In the genomic region with DNA sequence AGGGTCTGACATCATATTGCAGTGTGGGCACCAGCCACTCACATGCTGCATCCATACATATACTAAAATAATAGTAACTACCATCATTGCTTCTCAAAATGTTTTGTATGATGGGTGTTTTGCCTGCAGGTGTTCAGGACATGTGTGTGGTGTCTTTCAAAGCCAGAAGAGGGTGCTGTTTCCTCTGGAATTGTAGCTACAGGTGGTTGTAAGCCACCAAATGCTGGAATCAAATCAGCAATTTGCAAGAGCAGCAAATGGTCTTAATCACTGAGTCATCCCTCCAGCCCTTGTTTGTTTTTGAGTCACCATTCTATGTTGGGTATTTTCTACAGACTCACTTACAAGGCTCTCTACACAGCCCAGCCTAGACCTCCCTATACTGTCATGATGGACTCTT, we compare ENCODE assay signal across 9 mouse cellular contexts. TPM values are rescaled to one million over a fixed set of nuclear protein-coding genes. Genes with fewer than 3 reads are reported as not detected.
DNase-seq lines count a peak whose midpoint lies in the region; ATAC-seq and TF ChIP-seq lines count a peak whose summit lies in the region.
"Had no signal": no experiment of that assay in that cellular context is flagged by ENCODE, and none has a peak within 500 bp of the region (broad histone marks: within the 10 kb centered on the region; RNA-seq: fewer than 3 reads in every experiment).

No protein-coding gene starts in this region.

- H3K9me3 ChIP-seq in forebrain, postnatal 0 days (ENCODE audit: low read length): no peaks in the 10 kb centered on the region
- H3K9me3 ChIP-seq in forebrain, embryonic 11.5 days (ENCODE audit: control insufficient read depth, low read length): no peaks in the 10 kb centered on the region
- H3K9me3 ChIP-seq: stomach, embryonic 15.5 days had no signal

- TF ChIP-seq CTCF in forebrain, postnatal 0 days (IDR thresholded peaks at IDR 0.05; ENCODE audit: low read depth): peak; percentile 50

- H3K36me3 ChIP-seq in forebrain, postnatal 0 days (ENCODE audit: insufficient read depth): peaks cover 9% of the 10 kb centered on the region
- no peaks in the 10 kb centered on the region for H3K36me3 ChIP-seq in forebrain, embryonic 11.5 days (ENCODE audit: control insufficient read depth, insufficient read depth, low read length)

- peaks cover 5% of the 10 kb centered on the region; the same call in 1 of the 2 replicates for H3K4me1 ChIP-seq in forebrain, postnatal 0 days (ENCODE audit: insufficient read depth)
- H3K4me1 ChIP-seq in forebrain, embryonic 11.5 days (replicated peaks; ENCODE audit: control insufficient read depth, insufficient read depth, low read length): peaks cover 7% of the 10 kb centered on the region; the same call in 1 of the 2 replicates

- no peak overlapping the region for H3K27ac ChIP-seq in forebrain, postnatal 0 days (ENCODE audit: low read depth, low read length)
- H3K27ac ChIP-seq in forebrain, embryonic 11.5 days (ENCODE audit: low read depth, low read length): no peak overlapping the region
- H3K27ac ChIP-seq: stomach, embryonic 15.5 days had no signal

- no peak for ATAC-seq in forebrain, postnatal 0 days
- no peak for ATAC-seq in forebrain, embryonic 11.5 days (replicated peaks; ENCODE audit: low FRiP score)

- DNase-seq in forebrain, postnatal 0 days: peak; percentile 21
- no peak for DNase-seq in forebrain, embryonic 11.5 days (ENCODE audit: low spot score)
- peak; percentile 76 for DNase-seq in A20 (ENCODE audit: low read depth, low spot score)
- DNase-seq in adrenal gland, postnatal 10 days: peak; percentile 50
- peak; percentile 72 to 73 for DNase-seq in kidney, postnatal 36 days
- DNase-seq in right cerebral cortex, postnatal 10 days (ENCODE audit: low spot score in 2 of 2): no peak
- DNase-seq in right cerebral cortex, adult 2 months (ENCODE audit: low spot score in 2 of 2): no peak
- no peak for DNase-seq in spleen, postnatal 36 days (ENCODE audit: low spot score in 2 of 2)

- H3K9ac ChIP-seq in forebrain, postnatal 0 days: no peak overlapping the region
- H3K9ac ChIP-seq in forebrain, embryonic 11.5 days (ENCODE audit: low read length): no peak overlapping the region
- H3K9ac ChIP-seq: stomach, embryonic 15.5 days had no signal

- H3K4me3 ChIP-seq in forebrain, postnatal 0 days (ENCODE audit: low read depth, low read length): no peak overlapping the region
- H3K4me3 ChIP-seq in forebrain, embryonic 11.5 days (ENCODE audit: low read depth, low read length): no peak overlapping the region
- H3K4me3 ChIP-seq: stomach, embryonic 15.5 days had no signal

- no peak overlapping the region for H3K4me2 ChIP-seq in forebrain, postnatal 0 days (ENCODE audit: low read depth)
- H3K4me2 ChIP-seq in forebrain, embryonic 11.5 days (ENCODE audit: low read depth, low read length, severe bottlenecking): no peak overlapping the region
- H3K4me2 ChIP-seq: stomach, embryonic 15.5 days had no signal

- no peaks in the 10 kb centered on the region for H3K27me3 ChIP-seq in forebrain, postnatal 0 days (ENCODE audit: insufficient read depth, low read length)
- no peaks in the 10 kb centered on the region for H3K27me3 ChIP-seq in forebrain, embryonic 11.5 days (ENCODE audit: control insufficient read depth, insufficient read depth, low read length)
- H3K27me3 ChIP-seq: stomach, embryonic 15.5 days had no signal

RNA-seq across cellular contexts. Expression of a gene that starts 1.8 kb away (rescaled TPM):
- 341 and 498 TPM in 2 replicates for total RNA-seq in forebrain, postnatal 0 days (2014; rRNA removed)
- polyA plus RNA-seq in forebrain, postnatal 0 days (2015; fragmentation: Nextera tagmentation; extraction: Ambion mirVana): 367 and 417 TPM in 2 replicates
- polyA plus RNA-seq in forebrain, embryonic 11.5 days (2014; fragmentation: Nextera tagmentation; extraction: Ambion mirVana): 319 and 365 TPM in 2 replicates
- 100 to 1,000 TPM; 283 to 296 TPM for total RNA-seq in adrenal gland, postnatal 10 days (2021)

RNA-seq across cellular contexts. Expression of a gene that starts 44.3 kb away (rescaled TPM):
- 10.2 and 16.6 TPM in 2 replicates for total RNA-seq in forebrain, postnatal 0 days (2014; rRNA removed)
- polyA plus RNA-seq in forebrain, postnatal 0 days (2015; fragmentation: Nextera tagmentation; extraction: Ambion mirVana): 11.6 and 11.9 TPM in 2 replicates
- polyA plus RNA-seq in forebrain, embryonic 11.5 days (2014; fragmentation: Nextera tagmentation; extraction: Ambion mirVana): 5.1 and 5.8 TPM in 2 replicates
- 10 to 100 TPM; 73.8 to 78.3 TPM for total RNA-seq in adrenal gland, postnatal 10 days (2021)

RNA-seq across cellular contexts. Expression of a gene that starts 51.2 kb away (rescaled TPM):
- total RNA-seq in forebrain, postnatal 0 days (2014; rRNA removed): 36.2 and 48.2 TPM in 2 replicates
- 11.2 and 14.0 TPM in 2 replicates for polyA plus RNA-seq in forebrain, postnatal 0 days (2015; fragmentation: Nextera tagmentation; extraction: Ambion mirVana)
- 26.1 and 30.2 TPM in 2 replicates for polyA plus RNA-seq in forebrain, embryonic 11.5 days (2014; fragmentation: Nextera tagmentation; extraction: Ambion mirVana)
- 10 to 100 TPM; 24.8 to 41.9 TPM for total RNA-seq in adrenal gland, postnatal 10 days (2021)

Comparison
In these comparisons a context has a peak if more than half of its experiments do, and no peak if none do; other contexts are left out.
1. DNase-seq: peak in forebrain, postnatal 0 days (single experiment), A20 (single experiment), adrenal gland, postnatal 10 days (single experiment) and kidney, postnatal 36 days (2 of 2); none in forebrain, embryonic 11.5 days (single experiment), right cerebral cortex, postnatal 10 days (0 of 2), right cerebral cortex, adult 2 months (0 of 2) and spleen, postnatal 36 days (0 of 2).